Mouse (Mus musculus) mouse trophoblast stem cell (cell line): Measurements from ENCODE around the gene Orai3.
"Not testable (repeated sequence)": the region's sequence is repeated elsewhere in the genome, so short reads cannot be mapped to it uniquely, and the experiment has no call there.

ENCODE experiments used
- in situ Hi-C, 2 experiments: fragments of 300-500 bp; cut with MseI, MboI; formaldehyde crosslinking; loops; 2 replicates in 1 of 2; 3 replicates in 1 of 2; pipeline ENCODE4 v1.15.1; 2025

Gene Orai3

DNA sequence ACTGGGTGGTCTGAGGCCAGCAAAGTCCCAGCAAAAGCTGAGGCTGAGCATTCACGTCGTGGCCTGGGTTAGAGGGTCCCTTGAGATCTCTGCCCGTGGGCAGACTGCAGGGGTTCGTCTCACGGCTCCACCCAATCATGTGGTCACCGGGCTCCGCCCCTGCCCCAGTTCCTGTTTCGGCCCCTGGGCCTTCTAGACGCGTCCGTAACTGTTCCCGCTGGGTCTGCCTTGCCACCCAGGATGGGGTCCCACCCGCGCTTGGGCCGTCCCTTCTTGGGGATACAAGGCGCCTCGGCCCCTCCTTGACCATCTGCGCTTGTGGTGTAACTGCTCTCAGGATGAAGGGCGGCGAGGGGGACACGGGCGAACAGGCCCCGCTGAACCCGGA, at the start of gene Orai3:
Gene Orai3 (plus strand): TSS at position 165 of the 388 bp plus-strand sequence.
- in situ Hi-C loops = no loop called here

DNA sequence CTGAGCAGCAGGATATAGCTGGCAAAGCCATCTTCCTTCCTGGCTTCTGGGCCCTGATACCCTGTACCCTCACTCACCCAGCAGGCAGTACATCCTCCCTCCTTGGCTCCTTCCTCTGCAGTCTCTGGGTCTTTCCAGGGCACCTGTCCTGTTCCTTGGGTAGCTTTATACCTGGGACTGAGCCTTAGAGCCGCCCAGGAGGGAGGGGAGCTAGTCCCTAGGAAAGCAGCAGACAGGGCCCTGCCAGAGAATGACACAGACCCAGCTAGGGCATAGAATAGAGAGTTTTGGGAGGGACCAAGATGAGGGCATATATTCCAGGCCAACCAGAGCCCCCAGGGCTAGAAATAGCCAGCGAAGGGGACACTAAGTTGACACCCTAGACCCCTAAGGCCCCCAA, 44.1 kb upstream of the Orai3 start:
- in situ Hi-C loops = no loop called here

DNA sequence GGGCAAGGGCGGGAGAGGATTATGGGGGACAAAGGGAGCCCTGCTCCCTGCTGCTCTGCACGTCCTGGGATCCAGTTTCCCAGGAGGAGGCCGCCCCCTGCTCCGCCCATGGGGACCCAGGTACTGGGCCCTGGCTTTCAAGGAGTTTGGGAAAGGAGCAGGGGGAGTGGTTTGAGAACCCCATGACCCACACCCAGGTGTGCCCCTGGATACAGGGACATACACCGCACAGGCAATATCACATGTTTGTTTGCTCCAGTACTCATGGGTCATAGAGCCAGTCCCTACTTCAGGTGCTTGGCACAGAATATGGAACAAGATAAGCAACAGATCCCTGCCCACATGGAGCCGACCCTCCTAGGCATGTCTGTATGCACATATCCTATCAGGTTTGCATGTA, 43.7 kb upstream of the Orai3 start:
- in situ Hi-C loops = no loop called here

DNA sequence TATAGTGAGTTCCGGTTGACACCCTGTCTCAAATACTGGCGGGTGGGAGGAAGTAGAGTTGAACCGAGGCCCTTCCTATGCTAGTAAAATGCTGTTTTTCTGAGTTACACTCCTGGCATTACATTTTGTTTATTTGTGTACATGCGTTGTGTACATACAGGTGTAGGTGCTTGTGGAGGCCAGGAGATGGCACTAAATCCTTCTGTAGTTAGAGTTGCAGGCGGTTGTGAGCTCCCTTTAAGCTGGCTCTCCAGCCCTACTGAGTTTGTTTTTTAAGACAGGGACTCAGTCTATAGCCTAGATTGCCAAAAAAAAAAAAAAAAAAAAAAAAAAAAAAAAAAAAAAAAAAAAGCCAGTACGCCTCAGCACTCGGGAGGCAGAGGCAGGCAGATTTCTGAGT, 41.7 kb upstream of the Orai3 start:
- in situ Hi-C loops = no loop called here

DNA sequence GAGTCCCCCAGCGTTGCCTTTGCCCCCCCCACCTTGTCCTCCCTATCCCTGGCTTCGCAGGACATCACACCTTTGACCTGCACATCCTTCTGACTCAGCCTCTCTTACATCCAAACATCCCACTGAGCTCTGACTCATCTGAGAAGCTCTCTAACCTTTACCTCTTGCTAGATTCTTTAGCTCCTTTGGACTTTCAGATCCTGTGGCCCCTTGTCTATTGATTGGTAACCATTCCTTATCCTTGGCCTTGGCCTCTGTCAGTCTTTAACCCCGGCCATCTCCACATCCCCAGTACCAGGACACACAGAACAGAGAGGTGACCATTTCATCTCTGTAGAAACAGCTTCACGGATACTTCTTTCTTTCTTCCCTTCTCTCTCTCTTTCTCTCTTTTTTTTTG, 39.4 kb upstream of the Orai3 start:
- in situ Hi-C loops = no loop called here

DNA sequence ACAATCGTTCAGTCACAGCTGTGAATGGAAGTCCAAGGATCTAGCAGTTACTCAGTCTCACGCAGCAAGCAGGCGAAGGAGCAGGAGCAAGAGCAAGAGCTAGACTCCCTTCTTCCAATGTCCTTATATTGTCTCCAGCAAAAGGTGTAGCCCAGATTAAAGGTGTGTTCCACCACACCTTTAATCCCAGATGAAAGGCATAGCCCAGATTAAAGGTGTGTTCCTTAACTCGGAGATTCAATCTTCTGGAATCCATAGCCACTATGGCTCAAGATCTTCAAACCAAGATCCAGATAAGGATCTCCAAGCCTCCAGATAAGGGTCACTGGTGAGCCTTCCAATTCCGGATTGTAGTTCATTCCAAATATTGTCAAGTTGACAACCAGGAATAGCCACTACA, 37.5 kb upstream of the Orai3 start, which contains the start of gene Ctf2:
Gene Ctf2 (minus strand): TSS at position 101 of the 400 bp plus-strand sequence.
- in situ Hi-C loops = not testable (repeated sequence)

DNA sequence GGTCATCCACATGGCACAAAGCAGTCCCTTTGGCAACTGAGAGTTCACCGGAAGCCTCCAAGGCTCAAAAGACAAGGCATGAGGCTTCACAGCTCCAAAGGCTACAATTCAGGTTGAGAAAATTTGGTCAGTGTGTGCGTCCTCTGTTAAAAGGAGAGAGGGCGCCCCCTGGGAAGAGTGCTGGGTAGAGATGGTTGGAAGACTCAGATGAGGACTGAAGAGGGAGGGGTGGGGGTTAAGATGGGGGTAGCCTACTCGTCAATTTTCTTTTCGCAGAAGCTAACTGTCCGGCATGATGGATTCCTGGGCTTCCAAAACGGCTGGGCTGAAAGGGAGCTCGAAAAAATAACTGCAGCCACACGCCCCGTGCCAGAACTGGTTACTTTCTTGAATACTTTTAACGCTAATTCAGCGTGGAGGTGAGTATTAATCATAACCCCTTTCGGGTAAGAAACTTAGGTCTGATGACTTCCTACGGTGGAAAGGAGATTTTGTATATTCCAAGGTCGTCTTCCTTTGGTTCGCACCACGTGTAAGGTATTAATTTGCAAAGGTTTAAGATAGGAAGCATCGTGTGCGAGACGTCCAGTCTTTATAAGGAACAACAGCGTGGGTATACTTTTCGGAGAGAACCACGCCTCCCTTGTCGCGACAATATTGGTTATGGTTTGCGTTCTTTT, 25.1 kb upstream of the Orai3 start, which contains the start of gene Fbxl19:
Gene Fbxl19 (plus strand): TSS at position 178 of the 680 bp plus-strand sequence.
- in situ Hi-C loops = no loop called here

DNA sequence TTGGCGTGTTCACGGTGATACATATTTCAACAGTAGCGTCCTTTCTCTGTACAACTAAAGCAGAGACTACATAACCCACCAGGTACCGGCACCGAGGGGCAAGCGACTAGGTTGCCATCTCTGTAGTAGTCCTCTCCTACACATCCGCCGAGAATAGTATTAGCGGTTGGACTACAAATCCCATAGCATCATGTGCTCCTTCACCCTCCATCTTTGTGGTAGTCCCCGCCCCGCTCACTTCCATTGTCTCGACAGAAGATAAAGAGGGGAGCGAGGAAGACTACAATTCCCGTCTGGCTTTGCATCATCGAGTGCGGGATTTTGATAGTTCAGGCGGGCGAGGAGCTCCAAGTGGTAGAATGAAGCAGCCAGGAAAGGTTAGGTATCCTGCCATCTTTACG, 24.4 kb upstream of the Orai3 start:
- in situ Hi-C loops = no loop called here

DNA sequence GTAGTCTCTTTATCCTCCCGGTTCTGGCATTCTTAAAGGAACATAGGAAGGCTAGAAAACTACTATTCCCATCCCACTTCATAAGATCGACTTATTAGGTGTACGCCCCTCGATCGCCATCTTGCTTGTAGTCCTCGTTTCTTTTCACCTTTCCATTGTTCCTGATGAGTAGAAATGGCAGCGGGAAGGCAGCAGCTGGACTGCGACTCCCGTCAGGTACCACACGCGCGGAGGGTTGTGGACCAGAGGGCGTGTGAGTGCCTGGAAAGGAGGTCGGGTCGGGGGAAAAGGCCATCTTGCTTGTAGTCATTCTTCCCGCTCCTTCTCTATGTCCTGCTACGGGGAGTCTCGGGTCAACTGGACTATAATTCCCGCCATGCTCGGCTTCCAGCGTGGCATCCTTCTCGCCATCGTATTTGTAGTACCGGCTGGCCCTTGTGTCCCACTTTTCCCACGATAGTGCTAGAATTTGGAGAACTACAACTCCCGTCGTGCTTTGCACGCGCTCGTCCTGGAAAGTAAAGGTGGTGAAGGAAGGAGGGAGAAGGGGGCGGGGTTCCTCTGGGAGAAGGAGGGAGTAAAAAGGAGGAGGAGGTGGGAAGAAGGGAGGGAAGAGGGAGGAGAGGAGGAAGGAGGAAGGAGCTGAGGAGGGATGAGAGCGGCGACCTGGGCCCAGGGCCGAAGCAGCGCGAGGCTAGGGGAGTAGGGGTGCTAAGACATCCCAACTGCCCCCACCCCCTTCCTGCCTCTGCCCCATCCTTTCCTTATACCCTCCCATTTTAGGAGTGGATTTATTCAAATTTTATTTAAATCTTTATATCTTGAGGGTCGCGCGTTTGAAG, 23.7 kb upstream of the Orai3 start:
- in situ Hi-C loops = no loop called here

DNA sequence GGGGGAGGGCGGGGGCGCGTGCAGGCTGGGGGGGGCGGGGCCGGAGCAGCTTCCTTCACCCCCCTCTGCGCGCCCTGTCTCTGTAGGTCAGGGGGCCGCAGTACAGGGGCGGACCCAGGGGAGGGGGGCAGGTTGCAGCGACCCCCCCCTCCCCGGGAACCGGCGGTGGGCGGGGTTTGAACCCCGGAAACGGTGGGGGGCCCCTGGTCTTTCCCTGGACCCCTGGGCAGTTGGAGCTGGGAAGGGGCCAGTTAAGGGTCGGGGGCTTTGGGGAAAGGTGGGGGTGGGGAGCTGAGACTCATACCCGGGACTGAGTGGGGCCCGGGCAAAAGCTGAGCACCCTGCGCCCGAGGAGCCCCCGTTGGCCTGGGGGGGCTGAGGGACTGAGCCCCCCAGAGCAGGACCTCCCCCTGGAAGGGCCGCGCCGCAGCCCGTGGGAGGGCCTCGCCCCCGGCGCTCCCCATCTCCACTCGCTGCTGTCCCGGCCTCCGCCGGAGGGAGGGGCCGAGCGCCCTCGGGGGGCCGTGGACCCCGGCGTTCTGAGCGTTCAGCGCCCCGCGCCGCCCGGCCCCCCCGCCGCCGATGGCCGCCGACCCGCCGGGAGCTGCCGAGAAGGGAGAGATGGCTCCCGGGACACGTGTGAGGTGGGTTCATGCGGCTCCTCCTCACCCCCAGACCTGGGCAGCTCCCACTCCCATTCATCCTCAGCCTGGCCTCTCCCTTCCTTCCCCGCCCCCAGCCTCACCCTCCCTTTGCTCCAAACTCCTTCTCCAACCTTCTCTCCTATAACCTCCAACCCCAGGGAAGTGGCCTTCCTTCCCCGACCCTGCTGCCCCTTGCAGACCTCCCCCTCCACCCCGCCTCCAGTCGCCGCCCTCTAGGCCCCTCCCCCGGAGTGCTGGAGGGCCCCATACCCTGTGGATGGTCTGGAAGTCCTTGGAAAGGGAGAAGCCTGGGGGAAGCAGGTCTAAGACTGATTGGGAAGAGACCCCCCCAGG, 22.8 kb upstream of the Orai3 start:
- in situ Hi-C loops = no loop called here

DNA sequence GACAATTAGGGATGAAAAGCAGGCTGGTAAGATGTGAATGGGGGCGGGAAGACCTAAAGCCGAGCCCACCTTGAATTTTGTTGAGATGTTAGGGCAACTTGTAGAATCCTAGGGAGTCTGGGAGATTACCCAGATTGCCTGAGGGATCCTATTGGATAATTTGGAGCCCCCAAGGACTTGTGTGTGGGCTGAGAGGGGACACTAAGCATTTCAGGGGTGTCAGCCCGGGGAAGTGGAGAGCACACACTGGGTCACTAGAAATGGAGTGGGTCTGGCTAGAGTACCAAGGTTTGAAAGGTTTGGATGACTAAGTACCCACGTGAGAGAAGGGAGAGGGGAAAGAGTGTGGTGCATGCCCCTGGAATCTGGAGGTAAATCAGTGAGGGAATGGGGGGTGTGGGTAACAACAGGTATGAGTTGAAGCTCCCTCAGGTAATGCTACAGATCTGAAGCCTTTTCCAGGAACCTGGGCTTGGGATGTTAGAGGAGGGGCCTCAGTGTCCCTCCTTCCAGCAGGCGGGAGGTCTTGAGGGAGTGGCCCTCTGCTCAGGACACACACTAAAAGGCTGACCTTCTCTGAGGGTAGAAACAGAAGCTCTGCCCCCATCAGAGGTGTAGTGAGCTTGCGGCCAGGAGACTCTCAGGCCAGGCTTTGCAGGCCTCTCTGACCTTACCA, 21.9 kb upstream of the Orai3 start:
- in situ Hi-C loops = no loop called here

DNA sequence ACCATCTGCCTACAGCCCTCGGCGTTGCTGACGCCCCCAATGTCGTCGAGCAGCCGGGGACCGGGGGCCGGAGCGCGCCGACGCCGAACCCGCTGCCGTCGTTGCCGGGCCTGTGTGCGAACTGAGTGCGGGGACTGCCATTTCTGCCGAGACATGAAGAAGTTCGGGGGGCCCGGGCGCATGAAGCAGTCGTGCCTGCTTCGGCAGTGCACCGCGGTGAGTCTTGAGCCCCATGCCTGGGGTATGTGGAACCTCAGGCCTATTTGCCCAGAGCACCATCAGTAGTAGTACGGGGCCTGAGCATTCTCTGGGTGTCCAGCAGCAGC, 21.4 kb upstream of the Orai3 start:
- in situ Hi-C loops = no loop called here

DNA sequence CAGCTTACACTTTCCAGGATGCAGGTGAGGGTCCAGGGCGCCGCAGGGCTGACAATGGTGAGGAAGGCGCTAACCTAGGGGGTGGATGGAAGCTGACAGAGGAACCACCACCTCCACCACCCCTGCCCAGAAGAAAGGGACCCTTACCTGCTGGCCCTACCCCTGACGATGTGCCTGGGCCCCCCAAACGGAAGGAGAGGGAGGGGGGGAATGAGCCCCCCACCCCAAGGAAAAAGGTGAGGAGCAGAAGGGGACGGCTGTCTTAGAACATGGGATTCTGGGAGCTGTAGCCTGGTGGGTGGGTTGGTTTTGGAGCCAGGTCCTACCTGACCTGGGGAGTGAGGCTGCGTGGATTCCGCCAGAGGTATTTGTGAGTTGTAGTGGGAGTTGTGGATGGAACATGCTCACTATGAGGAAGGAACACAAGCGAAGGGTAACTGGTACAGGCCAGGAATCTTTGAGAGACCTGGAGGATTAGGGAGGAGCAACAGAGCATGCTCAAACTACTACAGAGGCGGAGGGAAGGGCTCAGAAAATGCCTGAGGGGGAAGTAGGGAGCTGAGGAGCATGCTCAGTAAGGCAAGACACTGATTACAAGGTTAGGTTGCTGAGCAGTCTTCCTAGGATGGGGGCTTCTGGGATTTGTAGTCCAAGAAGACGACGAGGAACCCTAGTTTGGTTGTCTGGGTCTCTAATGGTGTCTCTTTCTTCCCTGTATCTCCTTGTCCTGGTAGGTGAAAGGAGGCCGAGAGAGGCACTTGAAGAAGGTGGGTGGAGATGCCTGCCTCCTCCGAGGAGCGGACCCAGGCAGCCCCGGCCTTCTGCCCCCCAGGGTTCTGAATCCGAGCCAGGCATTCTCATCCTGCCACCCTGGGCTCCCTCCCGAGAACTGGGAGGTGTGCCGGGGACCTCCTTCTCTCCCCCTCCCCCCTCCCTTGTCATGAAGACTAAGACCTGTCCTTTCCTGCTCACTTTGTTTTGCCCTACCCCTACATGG, 19.2 kb upstream of the Orai3 start:
- in situ Hi-C loops = no loop called here

DNA sequence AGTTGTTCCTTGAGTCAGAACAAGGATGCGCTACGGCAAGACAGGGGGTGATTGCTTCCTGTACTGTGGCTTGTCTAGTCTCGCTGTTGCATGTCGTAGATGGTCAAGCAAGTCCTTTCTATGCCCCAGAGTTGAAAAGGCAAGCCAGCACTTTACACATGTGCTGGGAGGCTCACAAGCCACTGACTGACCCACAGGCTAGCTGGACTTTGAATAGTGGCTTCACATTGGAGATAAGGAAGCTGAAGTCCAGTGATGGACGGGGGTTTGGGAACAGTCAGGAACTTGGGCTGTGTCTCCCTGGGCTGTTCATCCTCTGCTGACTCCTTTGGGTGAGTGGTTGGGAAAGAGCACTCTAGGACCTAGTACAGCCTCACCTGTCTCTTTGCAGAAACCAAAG, 18.0 kb upstream of the Orai3 start:
- in situ Hi-C loops = no loop called here

DNA sequence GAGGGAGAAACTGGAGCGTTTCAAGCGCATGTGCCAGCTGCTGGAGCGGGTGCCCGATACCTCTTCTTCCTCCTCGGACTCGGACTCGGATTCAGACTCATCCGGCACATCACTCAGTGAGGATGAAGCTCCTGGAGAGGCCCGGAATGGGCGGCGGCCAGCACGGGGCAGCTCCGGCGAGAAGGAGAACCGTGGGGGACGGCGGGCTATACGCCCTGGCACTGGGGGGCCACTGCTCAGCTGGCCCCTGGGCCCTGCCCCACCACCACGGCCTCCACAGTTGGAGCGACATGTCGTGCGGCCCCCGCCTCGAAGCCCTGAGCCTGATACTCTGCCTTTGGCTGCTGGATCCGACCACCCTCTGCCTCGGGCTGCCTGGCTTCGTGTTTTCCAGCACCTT, 17.5 kb upstream of the Orai3 start:
- in situ Hi-C loops = no loop called here

DNA sequence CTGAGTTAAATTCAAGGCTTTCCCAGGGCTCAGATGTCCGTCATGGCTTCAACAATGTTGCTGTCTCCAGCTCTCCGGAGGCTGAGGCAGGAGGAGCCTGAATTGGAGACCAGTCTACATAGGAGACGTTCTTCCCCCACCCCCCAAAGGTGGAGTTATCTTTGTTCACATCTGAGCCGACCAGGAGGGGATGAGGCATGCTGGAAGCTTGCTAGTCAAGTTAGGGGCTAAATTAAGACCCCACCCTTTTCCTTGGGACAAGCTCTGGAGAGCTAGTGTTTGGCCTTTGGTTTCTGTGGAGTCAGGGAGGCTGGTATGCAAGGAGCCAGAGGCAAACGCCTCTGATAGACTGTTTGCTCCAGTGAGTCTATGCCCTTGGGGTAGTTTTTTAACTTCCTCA, 16.5 kb upstream of the Orai3 start:
- in situ Hi-C loops = no loop called here

DNA sequence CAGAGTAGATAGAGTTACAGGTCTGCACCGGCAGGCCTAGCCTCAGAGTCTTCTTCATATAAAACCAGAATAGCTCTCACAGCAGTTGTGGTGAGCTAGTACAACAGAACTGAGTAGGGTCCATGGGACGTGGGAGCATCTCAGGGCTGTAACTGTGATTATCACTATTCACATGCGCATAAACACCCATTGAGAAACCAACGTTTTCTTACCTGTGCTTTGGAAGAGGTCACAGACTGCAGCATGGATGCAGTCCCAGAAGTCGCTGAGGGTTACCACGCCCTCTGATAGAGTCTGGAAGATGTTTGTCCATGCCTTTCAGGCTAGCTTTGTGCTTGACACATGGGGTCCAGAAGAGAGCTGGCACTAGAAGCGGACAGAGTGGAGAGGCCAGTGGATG, 15.9 kb upstream of the Orai3 start:
- in situ Hi-C loops = no loop called here

DNA sequence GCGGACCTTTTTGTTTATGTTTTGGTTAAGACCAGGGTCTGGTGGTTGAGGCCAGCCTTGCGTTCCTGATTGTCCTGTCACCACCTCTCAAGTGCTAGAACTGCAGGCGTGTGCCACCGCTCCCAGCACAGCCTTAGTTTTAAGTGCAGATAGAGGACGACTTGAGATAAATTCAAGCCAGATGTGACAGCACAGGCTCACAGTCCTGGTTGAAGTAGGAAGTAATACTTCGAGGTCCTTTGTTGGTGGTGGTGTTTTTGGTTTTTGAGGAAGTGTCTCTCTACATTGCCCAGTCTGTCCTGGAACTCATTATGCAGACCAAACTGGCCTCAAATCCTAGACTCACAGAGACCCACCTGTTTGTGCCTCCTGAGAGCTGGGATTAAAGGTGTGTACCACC, 9.9 kb upstream of the Orai3 start:
- in situ Hi-C loops = loop anchor here in 1 of 2 experiments (5.0 kb wide), 1 partner anchor 37 kb away; no protein-coding TSS in a partner anchor

DNA sequence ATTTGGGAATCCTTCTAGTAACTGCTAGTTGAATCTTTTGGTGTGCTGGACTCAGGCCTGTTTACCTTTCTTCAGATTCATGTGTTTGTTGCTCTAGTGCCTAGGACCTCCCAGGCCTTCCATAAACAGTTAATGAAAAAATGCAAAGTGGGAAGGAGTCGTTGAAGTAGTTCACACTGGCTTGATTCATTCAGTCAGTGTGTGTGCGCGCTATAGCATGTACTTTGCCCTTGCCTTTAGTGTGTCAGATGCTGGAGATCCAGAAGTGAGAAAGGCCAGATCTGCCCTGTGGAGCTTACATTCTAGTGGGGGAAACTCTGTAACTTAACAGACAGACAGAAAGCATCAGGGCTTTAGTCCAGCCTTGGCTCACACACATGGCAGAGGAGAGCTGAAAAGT, 9.1 kb upstream of the Orai3 start:
- in situ Hi-C loops = loop anchor here in 1 of 2 experiments (5.0 kb wide), 1 partner anchor 38 kb away; no protein-coding TSS in a partner anchor

DNA sequence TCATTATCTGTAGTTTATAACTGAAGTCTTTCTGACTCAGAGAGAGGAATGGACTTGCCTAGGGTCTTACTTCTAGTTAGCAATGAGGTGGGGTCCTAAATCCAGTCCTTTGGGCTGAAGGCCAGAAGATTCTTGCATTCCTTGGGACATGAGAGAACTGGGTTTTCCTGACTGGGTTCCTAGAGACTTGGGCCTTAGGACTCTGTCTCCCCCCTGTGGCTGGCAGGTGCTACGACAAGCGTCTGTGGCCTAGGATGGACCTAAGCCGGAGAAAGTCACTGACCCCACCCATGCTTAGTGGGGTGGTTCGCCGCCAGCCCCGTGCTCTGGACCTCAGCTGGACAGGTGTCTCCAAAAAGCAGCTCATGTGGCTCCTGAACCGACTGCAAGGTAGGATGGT, 8.6 kb upstream of the Orai3 start:
- in situ Hi-C loops = loop anchor here in 1 of 2 experiments (5.0 kb wide), 1 partner anchor 39 kb away; no protein-coding TSS in a partner anchor
